Mouse (Mus musculus) megakaryocyte, adult 5-6 weeks (primary cell): ENCODE results near the gene Olfr483. TPM values are rescaled to one million over a fixed set of nuclear protein-coding genes. Genes with fewer than 3 reads are reported as not detected.

Experiments used
- ATAC-seq: 2 replicates; pipeline ENCODE4 v1.8.0; 2016; ENCODE audit warnings: mild to moderate bottlenecking, inconsistent platforms; ENCODE audit not compliant: poor library complexity, severe bottlenecking
- total RNA-seq, 2 experiments: library from RNA; stranded (forward) in 1 of 2; stranded (reverse) in 1 of 2; fragments of 153-499, 151-499 nt in 1 of 2; fragments of 221-1000, 200-1000 nt in 1 of 2; gene quantifications; 2 replicates each; pipeline versions ENCODE4 v1.2.3 to v1.2.4; 2015 to 2017

Olfr483 gene
- total RNA-seq (2015) (not detected in 2 replicates), total RNA-seq (2017) (not detected in 2 replicates)

DNA sequence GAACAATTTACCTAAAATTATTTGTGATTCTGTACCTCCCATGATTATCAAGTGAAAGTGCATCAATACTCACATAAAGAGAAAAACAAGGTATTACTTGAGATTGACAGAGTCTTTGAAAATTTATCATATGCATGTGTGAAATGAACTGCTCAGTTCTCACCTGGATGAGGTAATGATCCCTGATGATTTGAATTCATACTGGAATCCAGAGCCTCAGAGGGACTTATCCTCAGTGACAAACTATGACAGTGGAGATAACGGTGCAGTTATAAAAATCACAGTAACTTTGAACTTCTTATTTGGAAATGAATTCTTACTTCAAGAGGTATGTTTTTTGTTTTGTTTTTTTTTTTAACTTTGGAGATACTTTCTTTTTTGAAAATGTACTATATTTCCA lies at the start of gene Olfr483:
Gene Olfr483 (plus strand): TSS at position 301 of the 400 bp plus-strand sequence.
- ATAC-seq: no peak

DNA sequence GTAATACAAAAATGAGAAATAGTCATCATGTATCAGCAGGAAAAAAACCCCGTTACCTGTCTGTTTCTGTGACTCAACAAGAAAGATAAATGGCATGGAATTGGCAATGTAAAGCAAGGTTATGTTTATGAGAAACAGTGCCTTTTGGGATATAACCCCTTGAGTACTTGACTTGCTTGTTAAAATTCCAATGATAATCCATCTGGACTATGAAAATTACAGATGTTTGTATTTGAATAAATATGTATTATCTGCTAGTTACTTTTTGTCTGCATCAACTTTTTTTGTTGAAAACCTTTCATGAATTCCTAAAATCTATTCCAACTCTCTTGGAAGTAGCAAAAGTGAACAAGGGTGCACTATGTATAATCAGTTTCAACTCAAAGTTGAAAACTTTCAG lies 33.4 kb upstream of the Olfr483 start, which contains the start of gene Olfr480:
Gene Olfr480 (minus strand): TSS at position 101 of the 400 bp plus-strand sequence.
- ATAC-seq: no peak

DNA sequence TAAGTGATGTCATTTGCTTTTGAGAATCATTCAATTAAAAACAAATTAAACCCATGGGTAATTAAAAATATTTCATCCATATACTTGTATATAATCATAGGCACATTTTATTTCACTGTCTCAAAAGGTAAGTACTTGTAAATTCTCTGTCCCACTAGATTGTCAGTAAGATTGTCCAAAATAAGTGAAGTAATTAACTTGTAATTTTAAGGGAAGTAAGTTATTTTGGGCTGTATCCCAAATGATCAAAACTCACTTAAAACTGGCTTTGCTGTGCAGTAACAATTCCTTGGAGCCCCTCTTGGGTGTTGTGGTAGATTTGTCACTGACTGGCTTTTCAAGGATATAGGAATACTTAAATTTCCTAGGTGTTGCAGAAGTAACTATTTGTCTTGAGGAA lies 21.1 kb upstream of the Olfr483 start, which contains the start of gene Olfr481:
Gene Olfr481 (plus strand): TSS at position 301 of the 400 bp plus-strand sequence.
- no peak for ATAC-seq

DNA sequence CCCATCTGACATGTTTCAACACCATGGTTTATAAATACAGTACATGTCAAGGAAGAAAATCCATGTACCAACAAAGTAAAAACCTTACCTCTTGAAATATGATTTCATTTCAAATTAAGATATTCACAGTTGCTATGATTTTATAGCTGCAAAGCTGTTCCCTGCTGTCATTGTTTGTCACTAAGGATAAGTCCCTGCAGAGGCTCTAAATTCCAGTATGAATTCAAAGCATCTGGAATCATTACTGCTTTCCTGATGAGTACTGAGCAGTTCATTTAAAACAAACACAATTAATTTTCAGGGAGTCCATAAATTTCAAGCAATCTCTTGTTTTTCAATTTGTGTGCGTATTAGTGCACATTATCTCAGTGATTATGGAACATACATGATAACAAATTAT lies 3.2 kb upstream of the Olfr483 start, which contains the start of gene Olfr482:
Gene Olfr482 (minus strand): TSS at position 101 of the 400 bp plus-strand sequence.
- ATAC-seq: no peak

DNA sequence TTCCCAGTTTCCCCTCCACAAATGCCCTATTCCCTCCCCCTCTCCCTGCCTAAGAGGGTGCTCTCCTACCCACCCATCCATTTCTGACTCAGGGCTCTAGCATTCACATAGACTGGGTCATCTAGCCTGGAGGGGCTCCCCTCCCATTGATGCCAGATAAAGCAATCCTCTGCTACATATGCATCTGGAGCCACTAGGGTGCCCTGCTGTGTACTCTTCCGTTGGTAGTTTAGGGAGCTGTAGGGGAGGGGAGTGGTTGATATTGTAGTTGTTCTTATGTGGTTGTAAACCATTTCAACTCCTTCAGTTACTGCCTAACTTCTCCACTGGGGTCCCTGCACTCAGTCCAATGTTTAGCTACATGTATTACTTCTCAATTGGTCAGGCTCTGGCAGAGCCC lies 20.0 kb downstream of the Olfr483 start:
- ATAC-seq: no peak

DNA sequence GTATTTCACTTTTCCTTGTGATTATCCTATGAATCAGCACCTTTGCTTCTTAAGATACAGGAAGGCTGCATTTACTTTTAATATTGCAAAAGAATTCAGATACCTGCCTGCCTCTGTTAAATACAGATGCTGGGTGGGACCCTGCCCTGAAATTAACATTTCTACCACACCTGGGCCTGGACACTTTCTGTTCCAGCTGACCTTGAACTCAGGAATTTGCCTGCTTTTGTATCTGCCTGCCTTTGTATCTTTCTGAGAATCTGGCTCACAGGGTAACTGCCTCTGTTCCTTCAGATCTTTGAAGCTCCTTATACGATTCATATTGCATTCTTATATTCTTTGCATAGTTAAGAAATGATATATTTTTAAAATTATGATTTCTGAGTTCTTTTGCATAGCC lies 20.8 kb downstream of the Olfr483 start:
- no peak for ATAC-seq

DNA sequence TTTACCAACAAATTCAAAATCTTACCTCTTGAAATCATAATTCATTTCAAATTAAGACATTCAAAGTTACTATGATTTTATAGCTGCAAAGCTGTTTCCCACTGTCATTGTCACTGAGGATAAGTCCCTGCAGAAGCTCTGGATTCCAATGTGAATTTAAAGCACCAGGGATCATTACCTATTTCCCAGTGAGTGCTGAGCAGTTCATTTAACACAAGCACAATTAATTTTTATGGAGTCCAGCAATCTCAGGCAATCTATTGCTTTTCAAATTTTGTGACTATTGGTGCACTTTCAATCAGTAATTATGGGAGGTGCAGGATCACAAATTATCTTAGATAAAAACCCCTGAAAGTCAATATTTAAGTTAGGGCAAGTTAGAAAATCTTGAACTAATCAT lies 26.7 kb downstream of the Olfr483 start, which contains the start of gene Olfr484:
Gene Olfr484 (minus strand): TSS at position 101 of the 400 bp plus-strand sequence.
- no peak for ATAC-seq

Other genes with a start within 250 kb of the Olfr483 start
- gene Olfr472, start 202.9 kb upstream of the Olfr483 start, total RNA-seq (2015): not detected in 2 replicates
- not detected in 2 replicates for gene Olfr472, start 202.9 kb upstream of the Olfr483 start, total RNA-seq (2017)
- gene Olfr473, start 170.4 kb upstream of the Olfr483 start, total RNA-seq (2015): not detected in 2 replicates
- gene Olfr473, start 170.4 kb upstream of the Olfr483 start, total RNA-seq (2017): not detected in 2 replicates
- gene Olfr474, start 146.2 kb upstream of the Olfr483 start, total RNA-seq (2015): not detected in 2 replicates
- not detected in 2 replicates for gene Olfr474, start 146.2 kb upstream of the Olfr483 start, total RNA-seq (2017)
- gene Olfr476, start 136.0 kb upstream of the Olfr483 start, total RNA-seq (2015): not detected in 2 replicates
- not detected in 2 replicates for gene Olfr476, start 136.0 kb upstream of the Olfr483 start, total RNA-seq (2017)
- gene Olfr477, start 114.2 kb upstream of the Olfr483 start, total RNA-seq (2015): not detected in 2 replicates
- not detected in 2 replicates for gene Olfr477, start 114.2 kb upstream of the Olfr483 start, total RNA-seq (2017)
- not detected in 2 replicates for gene Olfr478, start 66.9 kb upstream of the Olfr483 start, total RNA-seq (2015)
- not detected in 2 replicates for gene Olfr478, start 66.9 kb upstream of the Olfr483 start, total RNA-seq (2017)
- not detected in 2 replicates for gene Olfr479, start 50.2 kb upstream of the Olfr483 start, total RNA-seq (2015)
- not detected in 2 replicates for gene Olfr479, start 50.2 kb upstream of the Olfr483 start, total RNA-seq (2017)
- not detected in 2 replicates for gene Olfr480, start 33.5 kb upstream of the Olfr483 start, total RNA-seq (2015)
- not detected in 2 replicates for gene Olfr480, start 33.5 kb upstream of the Olfr483 start, total RNA-seq (2017)
- not detected in 2 replicates for gene Olfr481, start 21.0 kb upstream of the Olfr483 start, total RNA-seq (2015)
- not detected in 2 replicates for gene Olfr481, start 21.0 kb upstream of the Olfr483 start, total RNA-seq (2017)
- not detected in 2 replicates for gene Olfr482, start 3.3 kb upstream of the Olfr483 start, total RNA-seq (2015)
- gene Olfr482, start 3.3 kb upstream of the Olfr483 start, total RNA-seq (2017): not detected in 2 replicates
- gene Olfr484, start 26.6 kb downstream of the Olfr483 start, total RNA-seq (2015): not detected in 2 replicates
- not detected in 2 replicates for gene Olfr484, start 26.6 kb downstream of the Olfr483 start, total RNA-seq (2017)
- not detected in 2 replicates for gene Olfr485, start 59.0 kb downstream of the Olfr483 start, total RNA-seq (2015)
- gene Olfr485, start 59.0 kb downstream of the Olfr483 start, total RNA-seq (2017): not detected in 2 replicates
- gene Olfr486, start 71.9 kb downstream of the Olfr483 start, total RNA-seq (2015): not detected in 2 replicates
- not detected in 2 replicates for gene Olfr486, start 71.9 kb downstream of the Olfr483 start, total RNA-seq (2017)
- not detected in 2 replicates for gene Olfr487, start 113.8 kb downstream of the Olfr483 start, total RNA-seq (2015)
- gene Olfr487, start 113.8 kb downstream of the Olfr483 start, total RNA-seq (2017): not detected in 2 replicates
- gene Olfr488, start 157.5 kb downstream of the Olfr483 start, total RNA-seq (2015): not detected in 2 replicates
- not detected in 2 replicates for gene Olfr488, start 157.5 kb downstream of the Olfr483 start, total RNA-seq (2017)
- not detected in 2 replicates for gene Olfr490, start 188.1 kb downstream of the Olfr483 start, total RNA-seq (2015)
- not detected in 2 replicates for gene Olfr490, start 188.1 kb downstream of the Olfr483 start, total RNA-seq (2017)
- not detected in 2 replicates for gene Olfr491, start 212.6 kb downstream of the Olfr483 start, total RNA-seq (2015)
- gene Olfr491, start 212.6 kb downstream of the Olfr483 start, total RNA-seq (2017): not detected in 2 replicates
- gene Olfr492, start 222.8 kb downstream of the Olfr483 start, total RNA-seq (2015): not detected in 2 replicates
- gene Olfr492, start 222.8 kb downstream of the Olfr483 start, total RNA-seq (2017): not detected in 2 replicates
- not detected in 2 replicates for gene Olfr493, start 246.1 kb downstream of the Olfr483 start, total RNA-seq (2015)
- gene Olfr493, start 246.1 kb downstream of the Olfr483 start, total RNA-seq (2017): not detected in 2 replicates